8 mouse cellular contexts compared by ENCODE assay signal in genomic region chr3:116251481-116252254, GRCm38 (mm10). TPM values are rescaled to one million over a fixed set of nuclear protein-coding genes. Genes with fewer than 3 reads are reported as not detected.
A peak's percentile ranks its signal among the peaks of the same experiment; 100 is the strongest.
DNase-seq lines count a peak whose midpoint lies in the region; ATAC-seq lines count a peak whose summit lies in the region.

No protein-coding gene starts in this region.

- H3K4me3 ChIP-seq in hindbrain, embryonic 13.5 days = peak overlapping the region; percentile 63

- peaks cover 52% of the 10 kb centered on the region for H3K27me3 ChIP-seq in hindbrain, embryonic 13.5 days

- H3K36me3 ChIP-seq in hindbrain, embryonic 13.5 days = no peaks in the 10 kb centered on the region

- peak overlapping the region; percentile 77; the same call in 1 of the 2 replicates for H3K27ac ChIP-seq in hindbrain, embryonic 13.5 days

- ATAC-seq in hindbrain, embryonic 13.5 days (ENCODE audit: low FRiP score) = peak; percentile 76
- ATAC-seq in megakaryocyte, adult 5-6 weeks (ENCODE audit: poor library complexity, severe bottlenecking) = peak; percentile 35
- no peak for ATAC-seq in monocyte, adult 5-6 weeks (replicated peaks; ENCODE audit: insufficient number of reproducible peaks, low FRiP score, low TSS enrichment, poor library complexity, severe bottlenecking)

- no peaks in the 10 kb centered on the region for H3K9me3 ChIP-seq in hindbrain, embryonic 13.5 days

- peak overlapping the region; percentile 77 for H3K9ac ChIP-seq in hindbrain, embryonic 13.5 days

- H3K4me1 ChIP-seq in hindbrain, embryonic 13.5 days (replicated peaks) = peaks cover 28% of the 10 kb centered on the region

- WGBS in hindbrain, embryonic 13.5 days = under 1% methylated on average over 84 of the region's 86 CpGs

- peak overlapping the region; percentile 99 for H3K4me2 ChIP-seq in hindbrain, embryonic 13.5 days

- peak; percentile 77 for DNase-seq in ZHBTc4 (ENCODE audit: low read depth, low spot score)
- peak; percentile 9 for DNase-seq in cerebellum, adult 9-10 months
- DNase-seq in frontal cortex, postnatal 14 days (ENCODE audit: low spot score in 2 of 2) = peak; percentile 21 to 31
- peak; percentile 42 to 48 for DNase-seq in left cerebral cortex, postnatal 14 days (ENCODE audit: low spot score in 2 of 2)
- peak; percentile 51 to 57 for DNase-seq in right cerebral cortex, postnatal 10 days (ENCODE audit: low spot score in 2 of 2)

- intact Hi-C loops in left cerebral cortex, postnatal 14 days (cut with DNase I) = loop anchor here (5.0 kb wide), 3 partner anchors 76 to 214 kb away; no protein-coding TSS in a partner anchor

RNA-seq across cellular contexts. Expression of gene Gpr88, which starts 1.6 kb away (rescaled TPM):
- 3.2 and 4.5 TPM in 2 replicates for polyA plus RNA-seq in hindbrain, embryonic 13.5 days (2015; fragmentation: Nextera tagmentation; extraction: Ambion mirVana)
- 10 to 100 TPM; 84.5 to 96.3 TPM for total RNA-seq in left cerebral cortex, postnatal 14 days (2021)
- total RNA-seq in megakaryocyte, adult 5-6 weeks (2015) = 0.07 TPM in 1 of 2 replicates, not detected in the other
- 0.18 and 0.37 TPM in 2 replicates for total RNA-seq in megakaryocyte, adult 5-6 weeks (2017)
- total RNA-seq in monocyte, adult 5-6 weeks (2017) = not detected in 3 replicates

Comparison
In these comparisons a context has a peak if more than half of its experiments do, and no peak if none do; other contexts are left out.
1. DNase-seq: peak in every context shown above with its lines; median percentile 77 in ZHBTc4; 54 in right cerebral cortex, postnatal 10 days; 45 in left cerebral cortex, postnatal 14 days; 26 in frontal cortex, postnatal 14 days; 9 in cerebellum, adult 9-10 months.
2. RNA of gene Gpr88, which starts 1.6 kb away (total RNA-seq): 84.5 to 96.3 TPM in left cerebral cortex, postnatal 14 days; 0.07 to 0.37 TPM in megakaryocyte, adult 5-6 weeks and not detected in monocyte, adult 5-6 weeks; every median in the first group is over 10 times any median in the second.